Mouse (Mus musculus) T-helper 17 cell (primary cell): Measurements from ENCODE around the gene Syn2.
"Not testable (repeated sequence)": the region's sequence is repeated elsewhere in the genome, so short reads cannot be mapped to it uniquely, and the experiment has no call there.

Experiments
- in situ Hi-C, 2 experiments: fragments of 300-600 bp; cut with MboI, MseI; formaldehyde crosslinking; loops; 1 replicate in 1 of 2; 2 replicates in 1 of 2; pipeline ENCODE4 v1.15.1; 2025; ENCODE audit warnings: high pct_unique_total_duplicates in 2 of 2

Syn2 gene

DNA sequence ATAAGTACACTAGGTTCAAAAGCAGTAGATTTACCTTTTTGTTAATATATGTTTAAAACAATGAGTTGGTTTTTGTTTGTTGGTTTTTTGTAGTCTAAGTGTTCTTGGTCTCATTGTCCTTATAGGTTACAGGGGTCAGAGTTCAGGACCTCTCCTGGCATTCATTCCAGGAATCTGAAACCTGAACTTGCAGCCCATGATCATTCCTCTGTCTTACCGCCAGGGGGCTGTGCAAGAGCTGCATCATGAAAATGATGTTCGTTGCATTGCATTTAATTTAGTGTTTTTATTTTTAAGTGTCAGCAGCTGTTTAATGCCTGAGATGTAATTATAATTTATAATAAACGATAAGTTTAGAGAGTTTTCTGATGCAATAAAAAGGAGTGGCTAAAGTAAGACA, 40.1 kb downstream of the Syn2 start:
- in situ Hi-C loops = loop anchor here in 1 of 2 experiments (5.0 kb wide), 1 partner anchor 547 kb away; no protein-coding TSS in a partner anchor

- in situ Hi-C loops = no loop called here
Measured at GRCm38 (mm10) chr6:115178826-115179225, 44.1 kb downstream of the Syn2 start.

DNA sequence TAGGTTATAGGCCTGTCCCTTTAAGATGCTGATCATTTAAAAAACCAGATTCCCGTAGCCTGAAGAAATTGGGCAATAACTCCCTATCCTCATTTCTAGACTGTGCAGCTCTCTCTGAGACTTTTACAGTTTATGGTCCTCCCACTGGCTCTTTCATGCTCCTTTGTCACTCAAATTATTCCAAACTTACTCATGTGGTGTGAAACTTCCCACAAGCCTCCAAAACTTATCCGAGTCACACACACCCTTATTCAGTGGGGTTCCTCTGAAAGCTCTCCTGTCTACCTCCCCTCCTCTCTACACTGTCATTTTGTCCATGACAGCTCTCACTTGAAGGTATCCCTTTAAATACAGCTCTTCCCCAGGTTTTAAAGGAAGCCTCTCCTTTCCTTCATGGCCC, 46.4 kb downstream of the Syn2 start:
- in situ Hi-C loops = no loop called here

GRCm38 (mm10) chr6:115191111-115191510, 56.4 kb downstream of the Syn2 start:
- in situ Hi-C loops = loop anchor here in 1 of 2 experiments (10.0 kb wide), 1 partner anchor 786 kb away; no protein-coding TSS in a partner anchor

- in situ Hi-C loops = no loop called here
Measured at GRCm38 (mm10) chr6:115200753-115201152, 66.1 kb downstream of the Syn2 start.

GRCm38 (mm10) chr6:115203029-115203428, 68.3 kb downstream of the Syn2 start:
- in situ Hi-C loops = no loop called here

DNA sequence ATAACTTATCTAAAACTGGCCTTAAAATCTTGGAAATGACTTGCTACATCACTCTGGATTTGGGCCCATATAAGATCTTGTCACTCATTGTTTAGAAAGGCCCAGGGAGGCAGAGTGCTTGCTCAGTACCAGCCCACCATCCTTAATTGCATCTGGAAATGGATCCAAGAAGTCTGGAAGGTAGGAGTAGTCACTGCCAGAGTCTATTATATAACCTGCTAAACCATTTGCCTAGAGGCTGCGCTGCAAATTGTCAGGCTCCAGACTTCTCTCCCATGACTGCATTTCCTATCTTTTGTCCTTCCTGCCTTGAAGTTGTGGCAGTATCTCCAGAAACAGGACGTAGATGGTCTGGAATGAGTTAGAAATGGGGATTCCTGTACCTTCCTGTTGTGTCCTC, 75.5 kb downstream of the Syn2 start:
- in situ Hi-C loops = loop anchor here in 1 of 2 experiments (5.0 kb wide), 1 partner anchor 52 kb away; no protein-coding TSS in a partner anchor

DNA sequence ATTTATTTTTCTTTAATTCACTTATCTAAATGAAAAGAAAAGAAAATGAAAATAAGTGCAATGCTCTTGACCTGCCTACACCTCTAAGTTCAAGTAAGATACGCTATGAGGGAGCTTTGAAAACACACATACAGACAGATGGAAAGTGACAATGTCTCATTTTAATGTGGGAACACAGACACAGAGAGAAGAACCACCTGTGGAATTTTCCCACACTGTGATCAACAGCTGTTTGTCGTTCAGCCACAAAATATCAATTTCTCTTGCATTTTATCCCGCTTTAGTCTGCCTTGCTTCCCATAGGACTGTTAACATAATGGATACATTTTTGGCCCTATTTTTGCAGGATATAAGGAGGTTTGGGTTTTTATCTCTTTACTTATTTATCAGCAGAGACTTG, 76.1 kb downstream of the Syn2 start:
- in situ Hi-C loops = loop anchor here in 1 of 2 experiments (5.0 kb wide), 1 partner anchor 51 kb away; no protein-coding TSS in a partner anchor

GRCm38 (mm10) chr6:115212132-115212903, 77.6 kb downstream of the Syn2 start:
- in situ Hi-C loops = loop anchor here in 1 of 2 experiments (5.0 kb wide), 1 partner anchor 50 kb away; no protein-coding TSS in a partner anchor

DNA sequence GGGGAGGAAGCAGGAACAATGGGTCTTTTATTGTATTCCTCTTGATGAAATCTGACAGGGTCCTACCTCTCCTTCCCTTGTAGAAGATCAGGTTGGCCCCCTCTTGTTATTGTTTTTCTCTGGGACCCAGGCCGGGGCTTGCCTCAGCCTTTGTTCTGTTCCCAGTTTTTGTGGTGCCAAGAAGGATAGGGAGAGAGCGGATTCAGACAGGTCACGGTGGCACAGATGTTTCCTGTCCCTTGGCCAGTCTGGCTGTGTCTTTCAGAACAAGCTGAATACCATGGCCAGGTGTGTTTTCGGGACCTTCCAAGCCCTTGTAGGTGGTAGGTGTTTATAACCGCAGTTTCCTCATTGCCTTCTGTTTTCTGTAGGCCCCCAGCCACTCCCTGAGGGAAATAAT, 78.4 kb downstream of the Syn2 start:
- in situ Hi-C loops = loop anchor here in 1 of 2 experiments (5.0 kb wide), 1 partner anchor 49 kb away; no protein-coding TSS in a partner anchor

DNA sequence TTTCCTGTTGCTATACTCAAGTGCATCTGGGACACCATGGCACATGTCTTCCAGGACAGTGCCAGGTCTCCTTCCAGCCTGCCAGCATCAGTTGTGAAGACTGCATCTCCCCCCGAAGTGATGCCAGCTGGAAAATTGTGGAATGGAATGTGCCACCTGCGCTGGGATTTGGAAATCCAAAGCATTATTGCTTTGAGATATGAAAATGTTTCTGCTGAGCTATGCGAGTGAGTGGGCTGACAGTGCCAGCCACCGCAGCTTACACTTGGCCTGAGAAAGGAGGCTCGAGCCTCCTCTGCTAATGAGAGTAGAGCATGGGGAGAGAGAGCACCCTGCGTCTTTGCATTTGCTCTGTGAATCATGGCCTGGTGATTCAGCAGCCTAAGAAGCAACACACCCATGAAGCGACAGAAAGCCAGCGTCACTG, 86.5 kb downstream of the Syn2 start:
- in situ Hi-C loops = no loop called here

GRCm38 (mm10) chr6:115225519-115225918, 90.8 kb downstream of the Syn2 start:
- in situ Hi-C loops = loop anchor here (5.0 kb wide), 1 partner anchor 312 kb away; no protein-coding TSS in a partner anchor

- in situ Hi-C loops = loop anchor here (5.0 kb wide), 1 partner anchor 310 kb away; no protein-coding TSS in a partner anchor
Measured at GRCm38 (mm10) chr6:115227043-115227442, 92.3 kb downstream of the Syn2 start, which contains the start of gene Gm17482. TSS of gene Gm17482 (plus strand) at chr6:115227343.

- in situ Hi-C loops = loop anchor here (5.0 kb wide), 1 partner anchor 310 kb away; no protein-coding TSS in a partner anchor
Measured at GRCm38 (mm10) chr6:115227529-115227928, 92.8 kb downstream of the Syn2 start.

GRCm38 (mm10) chr6:115230557-115230956, 95.9 kb downstream of the Syn2 start:
- in situ Hi-C loops = no loop called here

DNA sequence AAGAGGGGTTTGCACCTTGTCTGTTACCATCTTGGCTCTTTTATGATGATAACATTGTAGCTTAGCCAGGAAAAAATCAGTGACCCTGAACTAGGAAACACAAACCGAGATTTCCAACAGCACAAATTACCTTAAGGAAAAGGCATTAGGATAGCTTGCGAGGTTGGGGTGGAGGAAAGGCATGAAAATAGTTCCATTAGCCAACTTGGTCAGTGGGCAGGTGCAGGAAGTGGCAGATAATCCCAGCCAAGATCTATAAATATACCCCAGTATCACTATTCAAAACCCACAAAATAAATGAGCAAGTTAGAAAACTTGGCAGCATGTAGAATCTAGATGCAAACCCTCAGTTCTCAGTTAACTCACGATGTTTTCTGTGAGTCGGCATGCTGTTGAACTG, 97.1 kb downstream of the Syn2 start:
- in situ Hi-C loops = no loop called here

- in situ Hi-C loops = no loop called here
Measured at GRCm38 (mm10) chr6:115232562-115232961, 97.9 kb downstream of the Syn2 start.

- in situ Hi-C loops = no loop called here
Measured at GRCm38 (mm10) chr6:115238031-115239027, 103.6 kb downstream of the Syn2 start.

- in situ Hi-C loops = no loop called here
Measured at GRCm38 (mm10) chr6:115239335-115239734, 104.6 kb downstream of the Syn2 start.

DNA sequence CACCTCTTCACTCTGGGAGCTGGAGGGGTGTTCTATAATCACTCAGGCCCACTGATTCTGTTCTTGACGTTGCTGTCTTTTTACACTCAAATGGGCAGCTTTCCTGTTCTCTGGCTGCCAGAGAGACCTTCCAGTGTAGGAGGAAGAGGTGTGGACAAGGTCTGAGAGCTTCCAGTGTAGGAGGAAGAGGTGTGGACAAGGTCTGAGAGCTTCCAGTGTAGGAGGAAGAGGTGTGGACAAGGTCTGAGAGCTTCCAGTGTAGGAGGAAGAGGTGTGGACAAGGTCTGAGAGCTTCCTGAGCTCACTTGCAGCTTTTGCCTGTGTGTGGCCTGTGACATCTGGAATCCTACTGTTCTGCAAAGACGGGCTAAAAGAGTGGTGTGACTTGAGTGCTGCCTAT, 105.7 kb downstream of the Syn2 start:
- in situ Hi-C loops = not testable (repeated sequence)

DNA sequence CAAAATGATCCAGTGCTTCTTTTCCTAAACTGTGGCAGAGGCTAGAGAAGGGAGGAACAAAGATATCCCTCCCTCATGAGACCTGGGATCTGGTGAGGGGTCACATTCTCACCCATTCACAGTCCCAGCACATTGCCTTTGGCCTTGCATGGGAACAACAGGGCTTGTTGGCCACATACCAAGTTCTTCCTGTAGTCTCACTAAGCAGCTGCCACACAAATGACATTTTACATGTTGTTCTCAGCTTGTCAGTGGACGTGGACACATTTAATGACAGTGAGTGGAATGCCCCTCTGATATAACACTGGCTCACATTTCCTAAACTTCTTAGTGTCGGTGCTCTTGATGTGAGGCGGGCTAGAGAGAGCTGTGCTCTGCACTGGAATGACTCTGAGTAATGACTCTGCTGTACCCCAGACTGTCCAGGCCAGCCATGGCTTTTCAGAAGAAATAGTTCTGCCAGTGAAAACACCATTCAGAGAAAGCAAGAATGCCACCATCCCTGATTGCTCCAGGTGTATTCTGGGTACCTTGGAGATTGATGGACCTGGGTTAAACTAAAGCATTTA, 106.5 kb downstream of the Syn2 start:
- in situ Hi-C loops = no loop called here
